Comparison of ENCODE assay signal across 15 mouse cellular contexts in genomic region chr19:6604702-6605101, GRCm38 (mm10).
DNase-seq lines count a peak whose midpoint lies in the region; ATAC-seq and TF ChIP-seq lines count a peak whose summit lies in the region.
"Had no signal": no experiment of that assay in that cellular context is flagged by ENCODE, and none has a peak within 500 bp of the region (broad histone marks: within the 10 kb centered on the region; RNA-seq: fewer than 3 reads in every experiment).

No protein-coding gene starts in this region.

- H3K9me3 ChIP-seq in liver, embryonic 11.5 days (ENCODE audit: control insufficient read depth, low read length) = no peaks in the 10 kb centered on the region
- no peaks in the 10 kb centered on the region for H3K9me3 ChIP-seq in ES-Bruce4 (replicated peaks; ENCODE audit: control insufficient read depth, insufficient read depth, low read length, poor library complexity, severe bottlenecking)
- H3K9me3 ChIP-seq: forebrain, embryonic 12.5 days; hindbrain, embryonic 10.5 days; limb, embryonic 15.5 days; stomach, embryonic 15.5 days had no signal

- ATAC-seq in liver, embryonic 11.5 days (replicated peaks; ENCODE audit: low FRiP score) = no peak
- ATAC-seq: inflammation-experienced regulatory T-cells, adult 6 months had no signal

- peak; percentile 42 for DNase-seq in cerebellum, adult 9-10 months
- no peak for DNase-seq in cerebellum, adult 11-12 months
- no peak for DNase-seq in liver, adult 2 months (ENCODE audit: extremely low read depth, low read depth, low spot score)
- DNase-seq in liver, embryonic 11.5 days (ENCODE audit: low spot score) = no peak
- DNase-seq in ovary, postnatal 10 days (ENCODE audit: low spot score) = no peak
- DNase-seq: layer of hippocampus, adult 9-11 months; lung, postnatal 36 days had no signal

- H3K4me3 ChIP-seq in liver, adult 2 months (ENCODE audit: insufficient read depth, low read depth, low read length) = no peak overlapping the region
- H3K4me3 ChIP-seq in liver, embryonic 11.5 days (ENCODE audit: low read depth, low read length) = no peak overlapping the region
- no peak overlapping the region for H3K4me3 ChIP-seq in ES-Bruce4 (ENCODE audit: low read depth, low read length)
- no peak overlapping the region for H3K4me3 ChIP-seq in bone marrow, adult 2 months (replicated peaks; ENCODE audit: control insufficient read depth, low read depth, low read length)
- H3K4me3 ChIP-seq: forebrain, embryonic 12.5 days; hindbrain, embryonic 10.5 days; limb, embryonic 15.5 days; stomach, embryonic 15.5 days had no signal

- H3K36me3 ChIP-seq in liver, adult 2 months (ENCODE audit: control insufficient read depth, insufficient read depth, low read length) = no peaks in the 10 kb centered on the region
- H3K36me3 ChIP-seq in liver, embryonic 11.5 days (ENCODE audit: control insufficient read depth, insufficient read depth, low read length) = no peaks in the 10 kb centered on the region
- no peaks in the 10 kb centered on the region for H3K36me3 ChIP-seq in ES-Bruce4 (ENCODE audit: control insufficient read depth, insufficient read depth, low read length, poor library complexity, severe bottlenecking)
- H3K36me3 ChIP-seq: forebrain, embryonic 12.5 days; hindbrain, embryonic 10.5 days; limb, embryonic 15.5 days; stomach, embryonic 15.5 days had no signal

- H3K4me2 ChIP-seq in liver, embryonic 11.5 days = no peak overlapping the region
- H3K4me2 ChIP-seq: forebrain, embryonic 12.5 days; limb, embryonic 15.5 days; midbrain, embryonic 11.5 days; stomach, embryonic 15.5 days had no signal

- WGBS in liver, adult 2 months = 56% methylated on average over 8 of the region's 8 CpGs
- 46% methylated on average over 8 of the region's 8 CpGs for WGBS in liver, embryonic 11.5 days
- WGBS in bone marrow, adult 2 months = 60% methylated on average over 8 of the region's 8 CpGs

- H3K4me1 ChIP-seq in liver, adult 2 months (ENCODE audit: control insufficient read depth, insufficient read depth, low read length) = no peaks in the 10 kb centered on the region
- no peaks in the 10 kb centered on the region for H3K4me1 ChIP-seq in liver, embryonic 11.5 days (replicated peaks; ENCODE audit: control insufficient read depth, insufficient read depth, low read length)
- no peaks in the 10 kb centered on the region for H3K4me1 ChIP-seq in ES-Bruce4 (ENCODE audit: control insufficient read depth, insufficient read depth, low read length)
- no peaks in the 10 kb centered on the region for H3K4me1 ChIP-seq in bone marrow, adult 2 months (ENCODE audit: control insufficient read depth, insufficient read depth, low read length)

- no peaks in the 10 kb centered on the region for H3K79me2 ChIP-seq in liver, adult 2 months (ENCODE audit: control insufficient read depth, insufficient read depth, low read length)

- H3K27ac ChIP-seq in liver, adult 2 months (replicated peaks; ENCODE audit: insufficient read depth, low read depth, low read length) = no peak overlapping the region
- no peak overlapping the region for H3K27ac ChIP-seq in liver, embryonic 11.5 days (ENCODE audit: low read depth, low read length)
- no peak overlapping the region for H3K27ac ChIP-seq in ES-Bruce4 (ENCODE audit: insufficient read depth, low read length)
- H3K27ac ChIP-seq in bone marrow, adult 2 months (ENCODE audit: control insufficient read depth, insufficient read depth, low read depth, low read length, poor library complexity) = no peak overlapping the region
- H3K27ac ChIP-seq: forebrain, embryonic 12.5 days; hindbrain, embryonic 10.5 days; limb, embryonic 15.5 days; stomach, embryonic 15.5 days had no signal

- no peak for TF ChIP-seq POLR2A in liver, adult 2 months (IDR thresholded peaks at IDR 0.05; ENCODE audit: extremely low read depth, insufficient read depth, low read length)
- no peak for TF ChIP-seq POLR2A in ES-Bruce4 (IDR thresholded peaks at IDR 0.05; ENCODE audit: insufficient read depth, low read length)
- no peak for TF ChIP-seq POLR2A in bone marrow, adult 2 months (IDR thresholded peaks at IDR 0.05; ENCODE audit: borderline replicate concordance, control insufficient read depth, low read depth, low read length)

- no peak overlapping the region for H3K9ac ChIP-seq in liver, adult 2 months (ENCODE audit: low read depth, low read length)
- H3K9ac ChIP-seq in liver, embryonic 11.5 days (ENCODE audit: low read depth, low read length) = no peak overlapping the region
- H3K9ac ChIP-seq in ES-Bruce4 (ENCODE audit: low read depth, poor library complexity, severe bottlenecking) = no peak overlapping the region
- H3K9ac ChIP-seq: forebrain, embryonic 12.5 days; limb, embryonic 15.5 days; stomach, embryonic 15.5 days had no signal

- no peaks in the 10 kb centered on the region for H3K27me3 ChIP-seq in liver, adult 2 months (ENCODE audit: control insufficient read depth, insufficient read depth, low read length)
- H3K27me3 ChIP-seq in liver, embryonic 11.5 days (replicated peaks; ENCODE audit: control insufficient read depth, insufficient read depth, low read length) = no peaks in the 10 kb centered on the region; the same call in none of the 2 replicates
- H3K27me3 ChIP-seq in ES-Bruce4 (ENCODE audit: control insufficient read depth, insufficient read depth, low read length, poor library complexity, severe bottlenecking) = no peaks in the 10 kb centered on the region
- H3K27me3 ChIP-seq: forebrain, embryonic 12.5 days; stomach, embryonic 15.5 days had no signal

- TF ChIP-seq EP300 in ES-Bruce4 (IDR thresholded peaks at IDR 0.05; ENCODE audit: insufficient read depth, low read depth, low read length) = no peak

- peak; percentile 34 for TF ChIP-seq CTCF in liver, adult 2 months (IDR thresholded peaks at IDR 0.05; ENCODE audit: low read depth, low read length)
- peak; percentile 66 for TF ChIP-seq CTCF in ES-Bruce4 (IDR thresholded peaks at IDR 0.05; ENCODE audit: low read depth, low read length)
- TF ChIP-seq CTCF in bone marrow, adult 2 months (IDR thresholded peaks at IDR 0.05; ENCODE audit: control insufficient read depth, insufficient read depth, low read length) = 0 out of 2 replicates have a peak, but pooled peaks have one; percentile 4

Comparison
In these comparisons a context has a peak if more than half of its experiments do, and no peak if none do; other contexts are left out.
1. CTCF ChIP-seq: peak in every context shown above with its lines; median percentile 66 in ES-Bruce4; 34 in liver, adult 2 months; 4 in bone marrow, adult 2 months.